Mouse (Mus musculus) cerebellum, adult 18-20 months (tissue): ENCODE measurements at regions not wholly inside any gene's neighbourhood (a gene's known extent, or its start where the extent isn't known, plus 50 kb on each side); places are given as distances from the start of the nearest gene placed in this dataset.

Experiments
- DNase-seq, 2 experiments: peaks; one replicate each; pipeline ENCODE4 v3.0.0; 2021

DNA sequence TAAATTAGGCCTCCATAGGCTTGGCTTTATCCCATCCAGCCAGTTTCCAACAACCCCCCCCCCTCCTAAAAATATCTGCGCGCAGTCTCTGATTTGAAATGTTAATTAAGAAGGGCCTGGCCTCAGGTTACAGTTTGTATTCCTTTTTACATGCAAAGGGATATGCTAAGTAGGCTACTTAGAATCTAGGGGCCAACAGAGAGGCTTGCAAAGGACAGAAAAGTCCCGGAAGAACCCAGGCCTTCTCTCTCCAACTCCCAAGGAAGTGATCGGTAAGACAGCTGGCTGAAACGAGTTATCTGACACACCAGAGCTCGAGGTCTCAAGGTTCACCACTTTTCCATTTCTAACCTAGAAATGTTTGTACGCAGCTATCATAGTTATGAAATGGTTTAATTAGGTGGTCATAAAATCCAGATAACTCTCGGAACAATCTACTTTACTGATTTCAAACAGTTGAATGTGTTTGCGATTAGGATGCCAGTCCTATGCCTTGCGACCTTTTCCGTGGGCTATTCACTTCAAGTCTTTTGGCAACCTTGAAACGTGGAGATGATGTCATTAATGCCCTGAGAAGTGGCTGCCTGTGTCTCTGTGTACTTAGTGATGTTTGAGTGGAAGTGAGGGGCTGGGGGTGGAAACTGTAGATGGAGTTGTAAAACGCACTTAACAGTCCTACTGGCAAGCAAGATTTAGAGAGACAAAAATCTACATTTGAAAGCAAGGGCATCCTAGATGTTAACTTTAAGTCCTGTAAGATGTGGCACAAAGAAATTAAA, 1026.5 kb downstream of the Adgrl2 start:
- DNase-seq, result no peak

- DNase-seq, result no peak
Measured at GRCm38 (mm10) chr3:147948041-147948592, 1042.2 kb downstream of the Adgrl2 start.

DNA sequence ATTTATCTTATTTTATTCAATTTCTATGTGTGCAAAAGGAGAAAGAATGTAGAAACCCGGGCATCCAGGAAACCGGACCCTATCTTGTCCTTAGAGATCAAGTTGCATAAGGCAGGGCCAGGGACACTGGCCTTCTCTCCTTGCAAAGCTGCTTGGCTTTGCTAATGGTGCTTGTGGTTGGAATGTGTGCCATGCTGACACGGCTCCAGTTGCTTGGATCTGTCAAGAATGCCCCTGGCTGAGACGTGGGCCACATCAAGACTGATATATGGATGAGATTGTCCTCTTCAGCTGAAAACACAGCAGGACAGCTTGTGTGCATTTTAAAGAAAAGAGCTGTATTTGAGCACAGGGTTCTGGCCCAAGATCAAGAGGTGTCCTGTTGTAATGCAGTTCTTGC, 1047.0 kb downstream of the Adgrl2 start:
- no peak for DNase-seq

GRCm38 (mm10) chr3:147930811-147931251, 1059.5 kb downstream of the Adgrl2 start:
- DNase-seq, result no peak

DNA sequence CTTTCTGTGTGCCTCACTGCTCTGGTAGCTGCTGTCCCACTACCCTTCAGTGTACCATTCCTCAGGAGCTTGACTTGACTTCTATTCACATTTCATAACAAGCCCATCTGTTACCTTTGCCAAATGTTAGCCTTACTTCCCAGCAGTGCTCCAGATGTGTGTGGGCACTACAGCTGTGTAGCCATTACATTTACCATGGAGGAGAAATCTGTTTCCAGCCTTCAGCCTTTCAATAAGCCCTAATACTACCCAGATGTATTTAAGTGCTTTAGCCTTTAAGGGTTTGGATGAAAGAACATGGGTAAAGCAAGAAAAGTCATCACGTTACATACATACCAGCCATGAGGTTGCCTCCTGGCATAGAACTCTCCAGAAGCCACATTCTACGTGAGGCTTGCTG, 1068.0 kb downstream of the Ttll7 start:
- no peak for DNase-seq

- no peak for DNase-seq
Measured at GRCm38 (mm10) chr3:147919701-147920100, 1067.5 kb downstream of the Ttll7 start.

GRCm38 (mm10) chr3:147919146-147919545, 1067.0 kb downstream of the Ttll7 start:
- no peak for DNase-seq

GRCm38 (mm10) chr3:147896751-147897150, 1044.6 kb downstream of the Ttll7 start:
- DNase-seq, result no peak

- no peak for DNase-seq
Measured at GRCm38 (mm10) chr3:147891682-147892081, 1039.5 kb downstream of the Ttll7 start.

GRCm38 (mm10) chr3:147886261-147886893, 1034.2 kb downstream of the Ttll7 start:
- DNase-seq, result no peak

GRCm38 (mm10) chr3:147882936-147883645, 1030.9 kb downstream of the Ttll7 start:
- no peak for DNase-seq

- DNase-seq, result no peak
Measured at GRCm38 (mm10) chr3:147878690-147879089, 1026.5 kb downstream of the Ttll7 start.

GRCm38 (mm10) chr3:147868281-147868680, 1016.1 kb downstream of the Ttll7 start:
- no peak for DNase-seq

GRCm38 (mm10) chr3:147853346-147853745, 1001.2 kb downstream of the Ttll7 start:
- DNase-seq, result no peak

GRCm38 (mm10) chr3:147852830-147853229, 1000.7 kb downstream of the Ttll7 start:
- no peak for DNase-seq

DNA sequence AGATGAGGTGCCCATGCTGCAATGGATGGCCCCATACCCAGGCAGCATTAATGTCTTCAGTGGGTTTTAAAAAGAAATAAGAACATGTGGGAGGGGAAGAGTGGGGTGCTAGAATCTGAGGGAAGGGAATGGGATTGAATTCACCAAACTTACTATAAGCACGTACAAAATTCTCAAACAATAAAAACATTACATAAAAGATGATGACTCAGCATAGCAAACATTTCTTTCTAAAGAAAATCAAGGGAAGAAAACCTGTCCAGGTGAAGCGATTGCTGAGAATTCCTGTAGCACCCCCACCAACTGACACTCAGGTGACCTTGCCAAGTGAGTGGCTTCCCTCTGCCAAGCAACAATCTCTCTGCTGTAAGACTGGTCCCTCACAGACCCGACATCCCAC, 989.2 kb downstream of the Ttll7 start:
- DNase-seq, result no peak

GRCm38 (mm10) chr3:147838816-147839215, 986.6 kb downstream of the Ttll7 start:
- no peak for DNase-seq

DNA sequence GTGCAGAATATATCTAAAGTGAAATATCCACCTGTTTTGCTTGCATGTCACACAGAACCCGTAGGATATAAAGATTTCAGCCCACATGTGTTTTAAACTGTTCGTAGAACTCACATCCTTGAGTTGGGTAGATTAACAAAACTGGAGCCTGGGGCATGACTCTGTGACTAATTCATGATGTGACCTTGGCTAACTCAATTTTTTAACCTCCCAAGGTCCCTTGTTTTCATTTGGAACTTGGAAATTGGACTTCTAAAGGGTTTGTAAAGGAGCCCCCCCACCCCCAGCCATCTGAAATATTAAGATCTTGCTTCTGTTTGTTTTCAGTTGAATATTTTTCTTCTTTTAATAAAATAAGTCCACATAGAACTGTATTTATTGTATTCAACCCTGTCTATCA, 983.5 kb downstream of the Ttll7 start:
- no peak for DNase-seq

DNA sequence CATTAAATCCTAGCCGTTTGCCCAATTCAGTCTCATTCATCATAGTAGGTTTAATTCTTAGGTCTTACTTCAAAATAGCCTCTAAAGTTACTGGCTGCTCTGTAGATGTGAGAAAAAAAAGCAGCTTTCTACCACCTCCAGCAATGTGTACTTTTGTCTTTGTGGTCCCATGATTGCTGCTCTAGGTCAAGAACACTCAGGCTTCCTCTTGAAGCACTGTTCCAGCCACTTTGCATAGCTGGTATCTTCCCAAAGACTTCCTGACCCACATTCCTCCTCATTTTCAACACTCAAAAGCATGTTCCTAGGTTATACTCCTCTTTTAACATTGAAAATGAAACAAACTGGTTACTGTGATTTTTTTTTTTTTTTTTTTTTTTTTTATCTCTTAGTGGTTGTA, 973.2 kb downstream of the Ttll7 start:
- no peak for DNase-seq

GRCm38 (mm10) chr3:147824451-147824850, 972.3 kb downstream of the Ttll7 start:
- no peak for DNase-seq

- DNase-seq, result no peak
Measured at GRCm38 (mm10) chr3:147814080-147814650, 962.0 kb downstream of the Ttll7 start.

GRCm38 (mm10) chr3:147802546-147802945, 950.4 kb downstream of the Ttll7 start:
- DNase-seq, result no peak

GRCm38 (mm10) chr3:147796524-147796923, 944.4 kb downstream of the Ttll7 start:
- DNase-seq, result no peak
